Mouse (Mus musculus) midbrain, embryonic 14.5 days (tissue): ENCODE measurements around the gene Shld2. TPM values are rescaled to one million over a fixed set of nuclear protein-coding genes. Genes with fewer than 3 reads are reported as not detected.

Experiments used
- ATAC-seq: fragments of 200-750 bp; cut with Nextera tagmentation; 2 replicates; pipeline ENCODE4 v1.8.0; 2017; ENCODE audit warnings: moderate number of reproducible peaks, moderate library complexity; ENCODE audit not compliant: low FRiP score, low TSS enrichment
- DNase-seq: peaks from one replicate; pipeline ENCODE4 v3.0.0-alpha.2; 2015
- H3K27ac ChIP-seq: fragments of 300-500 bp; sonication (generic); replicated peaks from 2 replicates; pipeline ENCODE4 v1.5.1; 2014; ENCODE audit warnings: mild to moderate bottlenecking, low read depth, low read length, moderate library complexity
- H3K27me3 ChIP-seq: fragments of 300-500 bp; sonication (generic); 2 replicates; pipeline ENCODE4 v1.6.1; 2014; ENCODE audit warnings: low read length, control low read depth, mixed read lengths; ENCODE audit not compliant: control insufficient read depth, insufficient read depth
- H3K36me3 ChIP-seq: fragments of 300-500 bp; sonication (generic); 2 replicates; pipeline ENCODE4 v1.6.1; 2014; ENCODE audit warnings: low read length, control low read depth; ENCODE audit not compliant: control insufficient read depth, insufficient read depth
- H3K4me1 ChIP-seq: fragments of 300-500 bp; sonication (generic); 2 replicates; pipeline ENCODE4 v1.6.1; 2014; ENCODE audit warnings: mild to moderate bottlenecking, antibody characterized with exemption, low read length, control low read depth; ENCODE audit not compliant: control insufficient read depth, insufficient read depth
- H3K4me2 ChIP-seq: fragments of 300-500 bp; sonication (generic); 2 replicates; pipeline ENCODE4 v1.6.1; 2014; ENCODE audit warnings: mild to moderate bottlenecking, low read length, moderate library complexity
- H3K4me3 ChIP-seq: fragments of 300-500 bp; sonication (generic); replicated peaks from 2 replicates; pipeline ENCODE4 v1.5.1; 2014; ENCODE audit warnings: low read depth, low read length
- H3K9ac ChIP-seq: fragments of 300-500 bp; sonication (generic); replicated peaks from 2 replicates; pipeline ENCODE4 v1.6.1; 2014; ENCODE audit warnings: mild to moderate bottlenecking, low read length, moderate library complexity
- H3K9me3 ChIP-seq: fragments of 300-500 bp; sonication (generic); 2 replicates; pipeline ENCODE4 v1.6.1; 2016; ENCODE audit warnings: low read length, control low read depth, mixed read lengths; ENCODE audit not compliant: control insufficient read depth
- WGBS: fragments of 180-500 bp; shearing (Covaris S2); extraction: QIAGEN DNeasy Blood & Tissue Kit; methylation state at CpG from one replicate; pipeline ENCODE4 v1.1.7; 2014; 5-methylcytosine and 5-hydroxymethylcytosine counted together
- polyA plus RNA-seq: library from polyadenylated mRNA; unstranded; fragments of >200 nt; fragmentation: Nextera tagmentation; extraction: Ambion mirVana; gene quantifications from 2 replicates; pipeline ENCODE4 v1.2.1, GENCODE M21; 2014

Gene Shld2
- polyA plus RNA-seq: 6.5 and 8.1 TPM in 2 replicates

DNA sequence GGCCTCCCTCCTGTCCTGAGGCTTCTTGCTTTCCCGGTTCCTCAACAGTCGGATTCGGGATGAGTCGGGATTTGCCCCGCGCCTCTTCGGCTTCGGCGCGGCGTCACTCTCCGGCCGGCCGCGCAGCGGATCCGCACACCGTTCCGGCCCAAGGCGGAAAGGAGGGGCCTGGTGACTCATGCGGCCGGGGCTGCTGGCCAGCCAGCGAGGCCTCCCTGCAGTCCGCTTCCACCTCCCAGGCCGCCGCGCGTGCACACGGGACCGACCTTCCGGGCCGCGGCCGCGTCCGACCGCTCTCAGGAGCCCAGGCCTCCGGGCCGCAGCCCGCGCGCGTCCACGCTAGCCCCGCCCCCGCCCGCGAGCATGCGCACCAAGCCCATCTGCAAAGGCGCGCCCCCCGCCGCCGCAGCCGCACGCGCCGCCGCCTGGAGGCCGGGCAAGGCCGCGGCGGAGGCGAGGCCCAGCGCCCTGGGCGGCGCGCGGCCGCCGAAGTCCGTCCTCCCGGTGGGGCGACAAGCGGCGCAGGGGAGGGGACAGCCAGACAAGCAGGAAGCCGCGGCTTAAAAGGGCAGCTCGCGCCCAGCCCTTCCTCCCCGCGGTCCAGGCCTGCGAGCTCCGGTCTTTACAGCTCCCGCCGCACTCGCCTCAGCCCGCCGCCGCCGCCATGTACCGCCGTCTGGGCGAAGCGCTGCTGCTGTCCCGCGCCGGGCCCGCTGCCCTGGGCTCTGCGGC is at the start of gene Shld2, which contains the start of gene Glud1:
TSS of gene Shld2 (minus strand) at position 260 of the 732 bp plus-strand sequence.
TSS of gene Glud1 (plus strand) at position 494 of the 732 bp plus-strand sequence.
- ATAC-seq (peak; percentile 93), DNase-seq (peak; percentile 96)
- H3K4me3 ChIP-seq: peak within 1 kb of the TSS; percentile 92
- no peaks in the 10 kb centered on the region for H3K9me3 ChIP-seq
- no peaks in the 10 kb centered on the region for H3K36me3 ChIP-seq
- under 1% methylated on average over 87 of the region's 100 CpGs for WGBS
- peak within 1 kb of the TSS; percentile 94 for H3K9ac ChIP-seq
- H3K4me2 ChIP-seq: peak within 1 kb of the TSS; percentile 72
- peak within 1 kb of the TSS; percentile 96 for H3K27ac ChIP-seq
- H3K4me1 ChIP-seq: peaks cover 26% of the 10 kb centered on the region
- H3K27me3 ChIP-seq: no peaks in the 10 kb centered on the region

GRCm38 (mm10) chr14:34359676-34360244 is 49.5 kb upstream of the Shld2 start:
- Histone ChIP-seq H3K4me1 (peaks cover 7% of the 10 kb centered on the region), H3K4me3 (no peak overlapping the region), H3K9ac (no peak overlapping the region), H3K4me2 (no peak overlapping the region), H3K27ac (no peak overlapping the region), H3K9me3 (no peaks in the 10 kb centered on the region), H3K27me3 (0 out of 2 replicates have a peak, but pooled peaks cover 4% of the 10 kb centered on the region), H3K36me3 (no peaks in the 10 kb centered on the region)
- no peak for ATAC-seq
- DNase-seq: no peak
- 42% methylated on average over 5 of the region's 5 CpGs for WGBS

DNA sequence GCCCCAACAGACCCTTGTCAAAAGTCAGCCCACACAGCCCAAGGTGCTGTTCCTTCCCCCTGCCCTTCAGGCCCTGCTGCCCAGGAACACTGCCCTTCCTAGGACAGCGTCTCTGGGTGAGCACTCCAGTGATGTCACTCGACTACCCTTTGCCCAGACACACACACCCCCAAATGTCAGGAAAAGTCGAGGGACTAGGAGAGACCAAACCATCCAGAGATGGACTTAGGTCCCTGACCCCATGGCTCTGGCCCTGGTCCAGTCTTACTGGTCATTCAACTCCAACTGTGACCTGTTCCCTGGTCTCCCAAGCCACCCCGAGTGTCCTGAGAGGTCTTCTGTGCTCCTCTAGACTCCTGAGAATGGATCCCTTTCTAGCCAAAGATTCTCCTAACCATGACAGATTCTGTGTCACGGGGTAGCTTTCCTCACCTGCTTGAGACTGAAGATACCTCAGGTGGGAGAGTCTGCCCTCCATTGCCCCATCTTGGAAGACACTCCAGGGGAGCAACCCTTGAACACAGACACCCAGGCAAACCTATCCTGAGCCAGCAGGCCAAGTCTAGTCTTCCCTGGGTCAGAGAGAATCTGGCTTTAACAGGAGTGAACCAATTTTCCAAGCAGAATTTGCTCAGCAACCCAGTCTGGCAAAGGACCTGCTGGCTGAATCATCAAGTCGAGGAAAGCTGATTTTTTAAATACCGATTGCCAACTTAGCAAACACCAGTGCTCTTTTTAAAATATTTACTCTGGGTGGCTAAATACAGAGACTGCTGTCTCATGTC is 47.6 kb upstream of the Shld2 start:
- H3K9me3 ChIP-seq: no peaks in the 10 kb centered on the region
- no peaks in the 10 kb centered on the region for H3K36me3 ChIP-seq
- DNase-seq (no peak), ATAC-seq (no peak)
- 0 out of 2 replicates have a peak, but pooled peaks cover 3% of the 10 kb centered on the region for H3K27me3 ChIP-seq
- no peak overlapping the region for H3K4me3 ChIP-seq
- H3K27ac ChIP-seq: no peak overlapping the region
- WGBS: 82% methylated on average over 7 of the region's 7 CpGs
- no peak overlapping the region for H3K4me2 ChIP-seq
- H3K9ac ChIP-seq: no peak overlapping the region
- H3K4me1 ChIP-seq: no peaks in the 10 kb centered on the region

DNA sequence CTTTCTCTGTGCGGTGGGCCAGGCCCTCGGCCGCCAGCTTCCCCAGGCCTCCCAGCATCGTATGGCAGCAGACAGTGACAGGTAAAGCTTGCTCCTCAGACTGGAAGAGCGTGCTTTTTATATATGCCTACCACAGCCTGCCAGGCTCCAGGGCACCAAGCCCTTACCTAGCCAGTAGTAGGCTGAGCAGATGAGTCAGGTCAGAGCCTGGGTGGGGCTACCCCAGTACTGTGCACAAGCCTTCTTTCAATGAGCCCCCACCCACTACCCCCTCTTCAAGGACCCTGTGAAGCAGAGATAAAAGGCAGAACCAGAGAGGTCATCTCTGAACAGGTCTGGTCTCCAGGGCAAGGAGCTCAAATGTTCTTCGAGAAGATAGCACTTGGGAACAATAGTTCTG is 45.0 kb upstream of the Shld2 start, which contains the start of gene Fam25c:
TSS of gene Fam25c (minus strand) at position 133 of the 400 bp plus-strand sequence.
- 82% methylated on average over 6 of the region's 6 CpGs for WGBS
- H3K36me3 ChIP-seq: no peaks in the 10 kb centered on the region
- H3K9me3 ChIP-seq: no peaks in the 10 kb centered on the region
- ATAC-seq (no peak), DNase-seq (no peak)
- H3K4me3 ChIP-seq: no peak within 1 kb of the TSS
- no peak within 1 kb of the TSS for H3K9ac ChIP-seq
- H3K4me1 ChIP-seq: no peaks in the 10 kb centered on the region
- H3K27me3 ChIP-seq: no peaks in the 10 kb centered on the region
- no peak within 1 kb of the TSS for H3K27ac ChIP-seq
- no peak within 1 kb of the TSS for H3K4me2 ChIP-seq

- WGBS: 87% methylated on average over 4 of the region's 4 CpGs
These were observed 44.2 kb upstream of the Shld2 start for GRCm38 (mm10) chr14:34354456-34354855.

DNA sequence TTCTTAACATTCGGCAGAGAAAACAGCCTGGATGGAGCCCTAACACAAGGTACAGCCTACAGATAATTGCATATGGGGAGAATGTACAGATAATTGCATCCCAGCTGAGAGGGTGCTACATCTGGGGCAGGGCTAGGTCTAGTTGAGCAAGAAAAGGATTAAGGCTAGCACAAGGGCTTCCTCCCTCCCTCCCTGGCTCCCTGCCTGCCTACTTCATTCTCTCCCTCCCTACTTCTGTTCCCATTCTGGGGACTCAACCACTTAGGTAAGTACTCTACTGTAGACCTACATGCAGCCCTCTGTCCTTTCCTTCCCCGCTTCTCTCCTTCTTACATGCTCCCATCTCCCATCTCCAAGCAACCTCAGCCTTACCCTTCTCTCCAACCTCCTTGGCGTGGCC is 43.0 kb upstream of the Shld2 start:
- H3K36me3 ChIP-seq: no peaks in the 10 kb centered on the region
- no peak overlapping the region for H3K9ac ChIP-seq
- no peaks in the 10 kb centered on the region for H3K4me1 ChIP-seq
- no peaks in the 10 kb centered on the region for H3K27me3 ChIP-seq
- no peak overlapping the region for H3K27ac ChIP-seq
- DNase-seq (no peak), ATAC-seq (no peak)
- no peak overlapping the region for H3K4me2 ChIP-seq
- no peak overlapping the region for H3K4me3 ChIP-seq
- no peaks in the 10 kb centered on the region for H3K9me3 ChIP-seq
- 92% methylated on average over 3 of the region's 3 CpGs for WGBS

More at GRCm38 (mm10) chr14:34354456-34354855, 44.2 kb upstream of the Shld2 start:
- DNase-seq (no peak), ATAC-seq (no peak)
- Histone ChIP-seq H3K4me1 (no peaks in the 10 kb centered on the region), H3K4me3 (no peak overlapping the region), H3K9ac (no peak overlapping the region), H3K9me3 (no peaks in the 10 kb centered on the region), H3K27me3 (no peaks in the 10 kb centered on the region), H3K4me2 (no peak overlapping the region), H3K36me3 (no peaks in the 10 kb centered on the region), H3K27ac (no peak overlapping the region)

DNA sequence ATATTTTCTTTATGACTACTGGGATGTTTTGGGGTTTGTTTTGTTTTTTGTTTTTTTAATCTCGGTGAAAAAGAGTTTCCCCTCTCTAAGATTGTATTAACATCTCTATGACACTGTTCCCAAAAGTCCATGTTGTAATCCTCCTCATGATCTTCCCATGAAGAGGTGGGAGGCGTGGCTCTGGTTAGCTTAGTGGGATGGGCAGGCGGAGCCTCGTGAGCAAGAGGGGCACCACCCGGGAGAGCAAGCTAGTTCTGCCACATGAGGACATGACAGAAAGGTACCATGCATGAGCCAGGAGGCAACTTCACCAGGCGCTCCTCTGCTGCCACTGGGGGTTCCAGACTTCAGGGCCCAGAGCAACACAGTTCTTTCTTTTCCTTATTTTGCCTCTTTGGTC is 42.2 kb upstream of the Shld2 start:
- Histone ChIP-seq H3K4me1 (no peaks in the 10 kb centered on the region), H3K9me3 (no peaks in the 10 kb centered on the region), H3K9ac (no peak overlapping the region), H3K4me2 (no peak overlapping the region), H3K4me3 (no peak overlapping the region), H3K27ac (no peak overlapping the region), H3K36me3 (no peaks in the 10 kb centered on the region), H3K27me3 (no peaks in the 10 kb centered on the region)
- ATAC-seq (no peak), DNase-seq (no peak)
- WGBS: 63% methylated on average over 6 of the region's 6 CpGs

GRCm38 (mm10) chr14:34351660-34352059 is 41.4 kb upstream of the Shld2 start:
- ATAC-seq (no peak), DNase-seq (no peak)
- Histone ChIP-seq H3K9me3 (no peaks in the 10 kb centered on the region), H3K9ac (no peak overlapping the region), H3K36me3 (no peaks in the 10 kb centered on the region), H3K4me2 (no peak overlapping the region), H3K4me1 (no peaks in the 10 kb centered on the region), H3K27me3 (no peaks in the 10 kb centered on the region), H3K4me3 (no peak overlapping the region), H3K27ac (no peak overlapping the region)
- 67% methylated on average over 3 of the region's 3 CpGs for WGBS
